Mouse (Mus musculus) thymus, postnatal 10 days (tissue): ENCODE data around the gene Ccdc138.

Source experiments
- DNase-seq, 2 experiments: peaks; one replicate each; pipeline ENCODE4 v3.0.0; 2021; ENCODE audit warnings: low spot score in 2 of 2

Ccdc138 gene

DNA sequence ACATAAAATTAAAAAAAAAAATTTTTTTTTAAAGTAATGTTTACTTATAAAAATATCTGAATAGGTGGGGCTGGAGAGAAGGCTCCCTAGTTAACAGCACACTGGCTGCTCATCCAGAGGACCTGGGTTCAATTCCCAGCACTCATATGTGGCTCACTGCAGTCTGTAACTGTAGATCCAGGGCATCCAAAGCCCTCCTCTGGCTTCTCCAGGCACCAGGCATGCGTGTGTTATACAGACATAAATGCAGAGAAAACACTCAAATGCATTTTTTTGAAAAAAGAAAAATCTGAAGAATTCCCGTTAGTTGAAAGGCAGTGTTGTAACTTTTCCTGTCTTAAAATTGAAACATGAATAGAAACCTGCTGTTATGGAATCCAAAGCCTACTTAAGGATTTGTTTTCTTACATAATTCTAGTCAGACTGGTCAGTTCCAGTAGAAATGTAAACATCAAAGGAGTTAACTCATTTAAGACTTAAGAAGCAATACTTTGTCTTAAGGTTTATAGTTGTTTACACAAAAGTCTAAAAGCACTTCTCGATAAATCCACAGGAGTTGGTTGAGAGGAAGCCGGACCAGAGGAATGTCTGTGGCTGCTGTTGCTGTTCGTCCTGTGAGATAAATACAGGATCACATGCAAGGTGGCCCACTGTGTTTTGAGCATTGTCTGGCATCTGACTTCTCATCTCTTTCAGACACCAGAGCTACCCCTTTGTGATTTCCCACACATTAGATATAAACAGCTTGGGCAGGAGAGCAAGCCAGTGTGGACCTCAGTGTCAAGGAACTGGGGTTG is 87.9 kb downstream of the Ccdc138 start:
- DNase-seq, result no peak

DNA sequence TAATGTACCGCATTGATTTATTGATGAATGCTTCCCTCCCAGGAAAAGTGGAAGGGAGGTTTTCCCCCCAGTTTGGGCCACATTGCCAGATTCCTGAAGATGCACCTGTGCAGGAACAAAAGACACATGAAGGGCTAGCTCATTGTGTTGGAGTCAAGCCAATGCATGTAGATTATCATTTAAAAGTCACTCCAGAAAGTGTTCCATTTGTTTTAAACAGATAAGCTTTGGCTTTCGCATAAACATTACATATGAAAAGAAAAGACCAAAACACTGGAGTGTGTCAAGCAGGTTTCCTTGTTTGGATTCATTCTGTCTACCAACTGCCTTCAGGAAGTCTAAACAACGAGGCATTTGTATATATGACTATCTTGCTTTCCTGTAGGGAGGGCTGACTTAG is 96.7 kb downstream of the Ccdc138 start:
- no peak for DNase-seq

DNA sequence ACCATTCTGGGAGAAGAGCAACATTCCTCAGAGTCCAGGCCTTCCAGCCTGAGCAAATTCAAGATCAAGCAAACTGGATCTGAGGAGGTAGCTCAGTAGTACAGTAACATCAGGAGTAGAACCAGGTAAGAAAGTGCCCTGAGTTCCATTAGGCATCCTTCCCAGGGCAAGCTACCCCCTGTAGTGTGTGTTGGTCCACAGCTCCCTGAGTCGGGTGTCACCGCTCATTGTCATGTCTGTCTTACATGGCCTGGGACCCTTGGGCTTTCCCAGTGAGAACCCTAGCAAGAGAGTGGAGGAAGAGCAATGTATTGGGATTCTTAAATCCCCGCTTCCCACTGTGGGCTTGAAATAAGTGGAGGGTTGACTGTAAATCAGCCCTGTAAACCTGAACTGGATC is 97.4 kb downstream of the Ccdc138 start:
- no peak for DNase-seq

DNA sequence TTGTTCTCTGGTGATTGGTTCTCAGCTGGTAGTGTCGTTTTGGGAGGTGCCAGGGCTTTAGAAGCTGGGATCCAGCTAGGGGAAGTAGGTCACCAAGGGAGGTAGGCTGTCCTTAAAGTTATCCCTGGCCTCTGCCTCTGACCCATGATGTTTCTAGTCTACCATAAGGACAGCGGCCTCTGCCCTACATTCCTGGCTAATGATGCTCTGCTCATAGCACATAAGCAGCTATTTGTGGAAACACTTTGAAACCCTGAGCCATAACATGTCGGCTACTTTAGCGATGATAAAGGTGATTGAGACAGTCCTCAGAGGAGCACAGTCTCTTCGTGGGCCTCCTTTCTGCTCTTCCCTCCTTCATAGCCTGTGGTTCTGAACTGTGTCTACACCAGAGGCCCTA is 98.1 kb downstream of the Ccdc138 start:
- DNase-seq, result no peak

DNA sequence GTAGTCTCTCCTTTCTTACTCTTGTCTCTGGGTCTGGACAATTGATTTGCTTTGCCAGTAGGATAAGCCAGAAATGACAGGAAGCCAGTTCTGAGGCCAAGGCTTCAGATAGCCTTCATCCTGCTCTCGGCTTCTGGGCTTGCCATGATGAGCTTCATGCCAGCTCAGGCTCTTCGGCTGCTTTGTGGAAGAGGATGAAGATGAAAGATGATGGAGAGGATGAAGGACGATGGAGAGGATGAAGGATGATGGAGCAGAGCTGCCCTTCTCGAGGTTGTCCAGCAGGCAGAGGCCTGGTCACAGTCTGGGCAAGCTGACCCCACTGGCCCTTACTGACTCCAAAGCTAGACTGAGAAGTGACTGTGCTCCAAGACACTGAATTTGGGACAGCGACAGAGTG is 102.4 kb downstream of the Ccdc138 start:
- DNase-seq, result no peak

DNA sequence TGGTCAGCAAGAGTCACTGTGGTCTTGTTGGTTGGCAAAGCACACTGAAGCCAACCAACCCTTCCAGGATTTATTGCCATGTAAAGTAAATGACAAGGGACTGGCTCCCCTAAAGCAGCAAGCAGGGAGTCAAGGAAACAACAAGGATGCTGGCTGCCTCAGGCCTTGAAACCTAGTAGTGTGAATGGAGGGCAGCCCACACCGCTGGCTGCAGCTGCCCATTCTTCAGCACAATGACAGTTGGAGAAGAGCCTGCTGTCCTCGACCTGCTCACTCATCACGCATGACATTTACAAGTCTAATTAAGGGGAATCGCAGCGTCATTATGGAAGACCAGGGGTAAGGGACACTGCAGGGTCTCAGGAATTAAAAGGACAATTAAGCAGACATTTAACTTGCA is 103.2 kb downstream of the Ccdc138 start:
- DNase-seq, result no peak

DNA sequence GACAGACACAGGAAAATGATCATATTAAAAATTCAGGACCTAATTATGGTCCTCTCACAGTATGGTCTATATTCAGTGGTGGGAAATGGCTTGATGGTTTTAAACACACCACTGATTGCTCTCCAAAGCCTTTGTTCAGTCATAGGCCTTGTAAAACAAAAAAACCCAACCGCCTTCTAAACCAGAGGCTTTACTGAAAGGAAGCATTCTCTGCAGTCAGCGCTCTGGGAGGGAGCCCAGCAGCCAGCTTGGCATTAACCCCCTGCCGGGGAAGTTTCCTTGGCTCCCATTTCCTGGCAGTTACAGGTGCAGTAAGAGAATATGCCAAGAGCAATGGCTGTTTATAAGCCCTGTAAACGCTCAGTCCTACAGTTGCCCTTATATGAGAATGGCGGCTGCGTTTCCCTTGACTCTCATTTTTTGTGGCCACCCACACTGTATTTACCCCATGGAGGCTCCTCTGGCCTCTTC is 103.7 kb downstream of the Ccdc138 start:
- DNase-seq, result no peak

DNA sequence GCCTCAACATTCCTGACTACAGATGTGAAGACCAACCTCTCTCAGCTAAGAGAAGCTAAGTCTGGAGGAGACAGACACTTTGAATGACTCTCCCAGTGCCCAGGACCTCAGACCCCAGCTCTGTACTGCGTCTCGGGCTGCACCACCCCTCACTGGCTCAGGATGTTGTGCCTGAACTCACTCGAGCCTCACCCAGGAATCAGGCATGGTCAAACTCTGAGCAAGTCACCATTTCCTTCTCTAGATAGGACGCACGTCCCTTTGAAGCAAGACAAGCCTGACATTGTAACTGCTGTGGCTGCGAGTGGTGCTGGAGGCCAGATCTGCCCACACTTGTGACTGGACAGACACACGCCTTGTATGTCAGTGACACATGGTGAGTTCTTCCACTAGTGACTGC is 104.2 kb downstream of the Ccdc138 start:
- DNase-seq, result no peak

DNA sequence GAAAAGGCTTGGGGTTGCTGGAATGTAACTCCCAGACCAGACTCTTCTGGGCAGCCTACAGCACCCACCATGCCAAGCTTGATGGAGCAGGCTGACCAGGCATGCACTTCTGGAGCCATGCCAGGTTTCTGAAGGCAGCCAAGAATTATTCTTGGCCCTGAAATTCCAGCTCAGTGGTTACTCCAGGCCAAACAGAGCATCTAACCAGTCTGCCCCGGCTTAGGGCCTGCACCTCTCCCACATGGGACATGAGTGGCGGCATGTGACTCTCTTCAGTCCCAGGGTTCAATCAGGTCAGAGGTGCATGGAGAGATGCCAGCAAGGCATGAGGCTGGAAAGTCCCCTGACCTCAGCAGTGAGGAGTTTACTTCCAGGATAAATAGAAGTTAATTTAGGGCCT is 107.0 kb downstream of the Ccdc138 start:
- no peak for DNase-seq

DNA sequence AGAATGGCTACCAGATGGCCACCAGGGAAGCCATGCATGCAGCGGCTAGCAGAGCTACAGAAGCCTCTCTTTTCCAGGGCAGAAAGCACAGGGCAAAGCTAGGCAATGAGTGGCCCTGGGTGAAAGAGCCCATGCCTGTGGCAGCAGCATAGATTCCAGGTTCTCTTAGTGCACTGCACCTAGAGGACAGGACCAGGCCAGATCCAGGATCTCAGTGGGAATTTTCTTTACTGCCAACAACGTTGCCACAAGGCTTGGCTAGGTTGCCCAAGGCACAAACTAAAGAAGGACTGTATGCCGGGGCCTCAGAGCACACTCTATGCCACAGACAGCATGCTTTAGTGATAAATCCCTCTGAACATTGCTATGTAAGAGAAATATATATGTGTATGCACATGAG is 108.6 kb downstream of the Ccdc138 start:
- no peak for DNase-seq

DNA sequence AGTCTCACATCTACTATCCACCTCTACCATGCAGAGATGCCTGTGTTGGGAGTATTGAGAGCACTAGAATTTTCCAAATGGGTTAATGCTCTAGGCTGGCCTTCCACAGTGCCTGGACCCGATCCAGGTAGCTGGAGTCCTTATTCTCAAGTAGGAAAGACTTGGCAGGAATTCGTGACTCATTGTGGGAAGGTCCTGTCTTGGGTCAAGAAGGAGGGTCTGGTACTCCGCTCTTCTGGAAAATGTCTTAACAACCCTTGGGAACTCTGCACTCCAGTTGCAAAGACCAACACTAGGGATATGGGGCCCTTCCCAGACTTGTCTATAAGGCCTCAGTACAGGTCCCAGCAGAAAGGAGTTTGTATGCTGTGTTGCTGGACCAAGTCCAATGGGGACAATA is 111.1 kb downstream of the Ccdc138 start:
- no peak for DNase-seq

DNA sequence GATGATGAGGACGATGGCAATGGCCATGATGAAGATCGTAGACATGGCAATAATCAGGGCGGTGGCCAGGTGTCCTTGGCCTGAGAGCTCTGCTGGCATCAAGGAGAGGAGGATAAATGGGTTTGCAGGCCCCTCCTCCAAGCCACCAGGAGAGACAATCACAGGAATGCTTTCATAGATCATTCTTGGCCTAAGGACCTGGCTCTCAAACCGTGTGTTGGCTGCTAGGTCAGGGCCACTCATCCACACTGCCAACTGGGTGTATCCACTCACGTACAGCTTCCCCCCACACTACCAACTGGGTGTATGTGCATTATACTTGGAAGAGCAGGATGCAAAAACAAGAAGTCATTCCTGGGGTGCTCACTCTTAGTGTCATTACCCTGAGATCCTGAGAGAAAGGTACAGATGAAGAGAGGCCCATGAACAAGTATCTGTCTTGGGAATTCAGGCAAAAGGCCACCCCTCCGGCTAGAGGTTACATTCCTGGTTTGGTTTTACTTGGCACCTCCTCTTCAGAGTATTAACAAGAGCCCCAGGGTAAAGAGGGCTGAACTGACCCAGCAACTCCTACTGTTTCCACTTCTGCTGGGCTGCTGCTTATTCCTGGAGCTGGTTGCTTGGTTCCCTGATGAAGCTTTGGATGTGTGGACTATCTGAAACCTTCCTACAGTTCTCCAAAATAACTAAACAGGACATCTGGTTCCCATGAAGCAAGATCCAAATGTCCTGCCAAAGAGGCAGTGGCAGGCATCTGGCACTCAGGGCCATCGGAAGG is 112.9 kb downstream of the Ccdc138 start:
- no peak for DNase-seq

DNA sequence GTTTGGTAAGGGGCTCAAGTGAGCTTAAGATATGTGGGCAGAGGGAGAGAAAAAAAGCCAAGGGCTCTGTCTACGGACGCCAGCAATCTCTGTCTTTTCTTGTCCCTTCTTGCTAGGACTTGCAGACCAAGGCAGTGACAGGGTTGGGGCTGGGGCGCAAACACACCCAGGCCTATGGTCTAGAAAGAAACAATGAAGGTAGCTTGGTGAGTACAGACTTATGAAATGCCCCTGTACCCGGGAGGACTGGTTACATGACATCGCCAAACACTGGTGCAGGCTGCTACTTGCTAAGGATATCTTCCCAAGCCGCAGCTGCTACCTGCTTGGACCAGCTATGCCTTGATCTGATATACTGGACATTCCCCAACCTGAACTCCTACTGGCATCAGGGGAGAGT is 116.9 kb downstream of the Ccdc138 start:
- DNase-seq, result no peak

DNA sequence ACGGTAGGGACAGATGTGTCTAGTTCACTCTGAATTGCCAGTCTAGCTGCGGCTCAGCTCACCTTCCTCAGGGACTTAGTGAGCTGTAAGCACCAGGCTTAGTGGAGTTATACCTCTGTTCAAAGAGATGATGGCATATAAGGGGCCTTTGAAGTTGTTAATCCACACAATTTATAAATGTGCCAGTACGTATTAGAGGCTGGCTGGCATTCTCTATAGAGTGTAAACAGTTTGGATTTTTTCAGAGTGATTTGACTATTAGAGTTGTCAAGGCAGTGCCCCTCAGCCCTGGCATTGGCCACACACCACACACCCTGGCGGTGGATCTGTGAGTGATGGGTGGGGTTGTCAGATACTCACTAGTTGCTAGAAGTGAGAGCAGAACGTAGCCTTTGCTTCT is 118.8 kb downstream of the Ccdc138 start:
- DNase-seq, result no peak

DNA sequence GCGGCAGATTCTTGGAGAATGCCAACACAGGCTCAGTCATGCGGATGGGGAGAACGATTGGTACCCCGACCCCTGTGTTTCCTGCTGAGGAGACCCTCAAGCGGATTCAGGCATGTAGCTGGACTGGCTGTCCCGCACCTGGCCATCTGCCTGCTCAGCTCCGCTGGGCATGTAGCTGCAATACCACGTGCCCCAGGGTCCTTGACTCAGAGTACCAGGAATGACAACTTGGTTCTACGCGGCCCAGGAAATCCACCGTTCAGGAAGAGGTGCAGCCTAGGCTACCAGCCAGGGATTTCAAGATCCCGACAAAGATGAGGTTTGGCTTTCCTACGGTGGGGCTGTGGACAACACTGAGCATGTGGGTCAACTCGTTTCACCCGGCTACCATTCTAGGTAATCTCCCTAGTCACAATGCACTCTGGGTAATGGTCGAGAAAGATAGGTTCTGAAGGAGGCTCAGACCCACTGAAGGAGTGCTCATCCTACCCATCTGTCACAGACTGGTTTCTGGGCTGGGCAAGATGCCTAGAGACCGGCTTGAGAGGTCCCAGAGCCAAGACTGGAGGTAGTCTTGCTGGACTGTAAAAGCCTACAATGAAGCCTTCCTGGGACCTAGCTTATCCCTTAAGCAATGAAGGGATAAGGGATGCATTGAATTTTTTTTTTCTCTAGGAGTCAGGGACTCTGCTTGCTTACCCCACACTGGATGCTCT is 120.9 kb downstream of the Ccdc138 start:
- DNase-seq, result no peak

DNA sequence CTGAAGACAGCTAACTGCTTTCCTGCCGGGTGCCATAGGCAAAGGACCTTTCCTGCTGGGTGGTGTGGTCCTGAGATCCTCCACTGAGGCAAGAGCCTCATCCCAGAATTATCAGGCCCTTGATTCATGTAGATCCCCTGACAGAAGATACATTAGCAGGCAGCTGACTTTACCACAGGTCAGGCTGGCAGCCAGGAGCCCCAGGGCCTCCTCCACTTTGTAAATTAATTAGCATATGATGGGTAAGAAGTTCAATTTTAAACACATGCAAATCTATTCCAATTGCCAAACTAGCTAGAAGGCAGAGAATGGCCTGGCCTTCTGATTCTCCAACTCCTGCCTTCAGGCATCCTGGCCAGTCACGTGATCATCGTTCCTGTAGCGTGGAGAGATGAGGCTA is 121.5 kb downstream of the Ccdc138 start:
- no peak for DNase-seq

DNA sequence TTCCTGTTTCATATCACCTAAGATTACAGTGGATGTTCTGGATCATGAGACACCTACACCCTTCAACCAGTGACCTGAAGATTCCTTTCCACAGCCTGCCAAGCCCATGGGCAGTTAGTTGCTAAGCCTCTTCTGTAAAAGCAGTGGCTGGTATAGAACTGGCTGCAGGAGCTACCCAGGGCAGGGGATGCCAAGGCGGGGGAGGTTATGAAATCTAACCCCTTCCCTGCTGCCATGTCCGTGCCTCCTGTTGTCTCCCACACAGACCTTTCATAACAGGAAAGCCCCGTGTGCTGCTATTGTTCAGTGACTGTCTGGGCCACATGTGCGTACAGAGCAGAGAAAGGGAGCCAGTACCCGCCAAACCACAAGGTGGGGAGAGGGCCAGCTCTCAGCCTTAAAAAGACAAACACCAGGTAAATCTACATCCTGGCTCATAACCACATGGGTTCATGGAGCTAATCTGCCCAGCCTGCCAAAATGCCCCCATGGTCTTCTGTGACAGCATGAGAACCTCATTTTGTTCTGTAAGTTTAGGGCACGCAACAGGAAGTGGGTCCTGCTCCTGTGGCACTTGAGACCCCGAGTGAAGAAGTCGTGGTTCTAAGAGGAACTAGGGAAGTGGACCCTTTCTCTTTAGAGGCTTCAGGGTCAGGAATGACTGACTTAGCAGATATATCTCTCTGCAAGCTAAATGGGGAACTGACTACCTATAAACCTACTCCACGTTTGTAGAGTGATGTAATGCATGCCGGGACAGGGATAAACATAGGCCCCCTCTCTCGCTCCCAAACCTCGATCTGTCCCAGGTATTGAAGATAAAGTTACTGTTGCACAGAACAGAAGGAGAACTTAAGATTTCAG is 127.3 kb downstream of the Ccdc138 start:
- no peak for DNase-seq
